Mouse (Mus musculus) gastrocnemius, postnatal 14 days (tissue): ENCODE results near the gene Ahcyl2. TPM values are rescaled to one million over a fixed set of nuclear protein-coding genes. Genes with fewer than 3 reads are reported as not detected.
A peak's percentile ranks its signal among the peaks of the same experiment; 100 is the strongest.

ENCODE experiments used
- DNase-seq: peaks from one replicate; pipeline ENCODE4 v3.0.0; 2021; ENCODE audit warnings: mixed read lengths
- intact Hi-C: fragments of 180-260 bp; cut with DNase I; formaldehyde crosslinking; loops from one replicate; pipeline ENCODE4 v1.15.1; 2025; ENCODE audit warnings: low total_unique reads
- total RNA-seq, 2 experiments: library from RNA; stranded (reverse); gene quantifications; 2 replicates each; pipeline ENCODE4 v1.2.3; 2021

Gene Ahcyl2
- total RNA-seq, 2 experiments from 2014 or later = 9.5 to 10.9 TPM

DNA sequence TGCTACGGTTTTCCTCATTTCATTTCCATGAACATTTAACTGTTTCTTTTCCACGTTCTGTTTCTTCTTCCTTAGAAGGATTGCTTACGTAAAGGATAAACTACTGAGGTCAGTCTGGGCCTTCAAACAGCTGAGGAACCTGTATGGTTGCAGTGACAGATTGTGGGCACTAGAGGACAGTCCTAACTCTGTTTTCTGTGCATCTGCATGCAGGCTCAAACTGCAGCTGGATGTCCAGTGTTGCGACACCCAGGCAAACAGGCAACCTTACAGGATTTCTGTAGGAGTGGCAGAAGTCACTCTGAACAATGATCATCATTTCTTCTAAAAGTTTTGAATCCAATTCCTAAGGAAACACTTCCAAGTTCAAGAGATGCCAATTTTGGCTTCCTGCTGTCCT lies 5.3 kb upstream of the Ahcyl2 start:
- intact Hi-C loops = loop anchor here (5.0 kb wide), 1 partner anchor 55 kb away; no protein-coding TSS in a partner anchor
- DNase-seq = no peak

DNA sequence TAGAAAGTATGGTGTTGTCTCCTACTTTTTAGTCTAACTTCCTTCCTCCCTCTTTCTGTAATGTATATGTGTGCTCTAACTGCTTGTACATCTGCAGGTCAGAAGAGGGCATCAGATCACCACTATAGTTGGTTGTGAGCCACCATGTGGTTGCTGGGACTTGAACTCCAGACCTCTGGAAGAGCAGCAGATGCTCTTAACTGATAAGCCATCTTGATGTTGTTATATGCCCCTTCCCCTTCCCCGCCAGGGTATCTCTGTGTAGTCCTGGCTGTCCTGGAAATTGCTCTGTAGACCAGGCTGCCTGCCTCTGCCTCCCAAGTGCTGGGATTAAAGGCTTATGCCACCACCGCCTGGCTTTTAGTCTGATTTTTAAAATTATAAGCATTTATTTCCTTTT lies 937 bp upstream of the Ahcyl2 start:
- intact Hi-C loops = no loop called here
- no peak for DNase-seq

DNA sequence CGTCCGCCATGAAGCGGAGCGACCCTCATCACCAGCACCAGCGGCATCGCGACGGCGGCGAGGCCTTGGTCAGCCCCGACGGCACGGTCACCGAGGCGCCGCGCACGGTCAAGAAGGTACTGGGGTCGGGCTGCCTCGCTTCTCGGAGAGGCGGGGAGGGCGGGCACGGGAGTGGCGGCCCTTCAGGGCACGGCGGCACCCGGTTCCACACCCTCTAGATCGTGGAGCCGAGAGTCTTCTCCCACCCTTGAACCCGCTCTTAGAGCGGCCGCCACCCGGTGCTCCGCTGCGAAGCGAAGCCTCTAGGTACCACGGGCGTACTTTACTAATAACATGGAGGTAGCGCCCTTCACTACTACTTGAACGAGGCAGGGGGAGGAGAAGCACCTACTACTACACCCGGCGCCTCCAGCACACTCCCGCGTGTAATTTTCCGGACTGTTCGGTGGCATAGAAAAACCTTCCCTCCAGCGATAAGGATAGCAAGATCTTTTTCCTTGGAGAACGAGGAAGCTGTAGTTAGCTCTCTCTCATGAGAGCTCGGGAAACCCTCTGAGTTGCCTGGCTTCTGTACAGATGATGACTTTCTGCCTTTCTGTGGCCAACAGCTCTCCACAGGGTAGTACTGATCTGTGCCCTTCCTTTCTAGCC lies 1.1 kb downstream of the Ahcyl2 start:
- intact Hi-C loops = no loop called here
- peak; percentile 18 for DNase-seq

DNA sequence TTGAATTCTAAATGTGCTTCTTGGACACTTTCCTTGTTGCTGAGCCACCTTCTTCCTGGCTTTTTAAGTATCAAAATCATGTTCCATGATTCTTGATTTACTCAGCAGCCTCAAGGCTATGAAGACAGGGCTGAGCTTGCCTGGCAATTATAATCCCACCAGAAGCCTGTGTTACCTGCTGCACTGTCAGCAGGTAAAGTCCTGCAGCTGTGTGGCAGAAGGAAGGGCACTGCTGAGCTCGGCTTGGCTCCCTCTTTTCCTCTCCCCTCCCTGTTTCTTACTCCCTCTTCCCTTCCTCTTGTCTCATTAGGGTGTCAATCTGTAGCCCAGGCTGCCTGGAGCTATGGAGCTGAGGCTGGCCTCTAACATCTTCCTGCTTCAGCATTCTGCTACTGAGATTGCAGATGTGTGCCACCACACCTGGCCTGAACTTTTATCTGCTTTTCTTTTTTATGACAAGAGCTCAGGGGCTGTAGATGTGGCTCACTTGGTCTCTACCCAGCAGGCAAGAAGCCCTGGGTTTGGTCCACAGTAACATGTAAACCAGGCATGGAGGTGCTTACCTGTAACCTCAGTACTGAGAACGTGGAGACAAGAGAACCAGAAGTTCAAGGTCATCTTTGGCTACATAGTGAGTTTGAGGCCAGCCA lies 3.0 kb downstream of the Ahcyl2 start:
- intact Hi-C loops = no loop called here

DNA sequence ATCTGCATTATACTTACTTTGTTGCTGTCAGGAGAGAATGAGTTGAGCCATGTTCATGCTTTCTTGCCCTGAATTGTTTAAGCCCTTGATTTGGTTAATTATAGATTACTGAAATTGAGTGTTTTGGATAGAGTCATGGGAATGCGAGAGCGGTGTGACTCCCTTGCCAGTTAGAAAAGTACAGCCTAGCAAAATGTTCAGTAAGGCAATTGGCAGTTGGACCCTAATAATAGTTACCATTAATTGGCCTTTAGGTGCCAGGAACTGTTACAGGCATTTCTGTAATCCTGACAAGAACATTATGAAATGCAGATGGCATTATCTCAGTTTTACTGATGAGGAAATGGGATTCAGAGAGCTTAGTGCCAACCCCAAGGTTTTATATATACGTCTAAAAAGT lies 4.4 kb downstream of the Ahcyl2 start:
- no peak for DNase-seq
- intact Hi-C loops = no loop called here

More for the DNA sequence above, 3.0 kb downstream of the Ahcyl2 start:
- no peak for DNase-seq

DNA sequence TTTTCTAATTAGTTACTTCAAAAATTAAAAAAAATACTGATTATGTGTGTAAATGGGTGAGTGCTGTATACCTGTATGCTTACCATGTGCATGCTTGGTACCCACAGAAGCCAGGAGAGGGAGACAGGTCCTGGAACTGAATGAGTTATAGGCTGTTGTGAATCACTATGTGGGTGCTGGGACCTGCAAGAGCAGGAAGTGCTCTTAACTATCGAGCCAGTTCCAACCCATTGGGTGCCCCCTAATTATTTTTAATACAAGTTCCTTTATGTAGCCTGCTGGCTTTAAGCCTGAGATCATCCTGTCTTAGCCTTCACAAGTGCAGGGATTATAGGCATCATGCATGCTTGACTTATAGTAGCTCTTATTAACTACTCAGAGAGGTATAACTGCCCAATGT lies 6.3 kb downstream of the Ahcyl2 start:
- no peak for DNase-seq
- intact Hi-C loops = no loop called here

DNA sequence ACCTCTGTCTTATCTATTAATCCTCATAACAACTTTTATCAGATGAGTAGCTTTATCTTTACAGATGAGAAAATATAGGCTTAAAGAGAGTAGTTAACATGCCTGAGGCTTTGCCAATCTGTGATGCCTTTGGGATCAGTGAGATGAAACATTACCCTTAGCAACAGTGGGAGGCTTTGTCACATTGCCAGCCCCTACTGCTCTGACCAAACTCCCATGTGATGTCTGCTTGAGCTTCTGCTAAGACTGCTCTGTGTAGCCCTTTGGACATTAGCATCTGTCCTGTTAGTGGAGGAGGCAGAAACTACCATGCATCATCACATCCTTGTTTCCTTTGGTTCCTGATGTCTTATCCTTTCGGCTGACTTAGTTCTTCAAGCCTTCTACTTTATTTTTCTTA lies 7.8 kb downstream of the Ahcyl2 start:
- intact Hi-C loops = no loop called here
- no peak for DNase-seq

DNA sequence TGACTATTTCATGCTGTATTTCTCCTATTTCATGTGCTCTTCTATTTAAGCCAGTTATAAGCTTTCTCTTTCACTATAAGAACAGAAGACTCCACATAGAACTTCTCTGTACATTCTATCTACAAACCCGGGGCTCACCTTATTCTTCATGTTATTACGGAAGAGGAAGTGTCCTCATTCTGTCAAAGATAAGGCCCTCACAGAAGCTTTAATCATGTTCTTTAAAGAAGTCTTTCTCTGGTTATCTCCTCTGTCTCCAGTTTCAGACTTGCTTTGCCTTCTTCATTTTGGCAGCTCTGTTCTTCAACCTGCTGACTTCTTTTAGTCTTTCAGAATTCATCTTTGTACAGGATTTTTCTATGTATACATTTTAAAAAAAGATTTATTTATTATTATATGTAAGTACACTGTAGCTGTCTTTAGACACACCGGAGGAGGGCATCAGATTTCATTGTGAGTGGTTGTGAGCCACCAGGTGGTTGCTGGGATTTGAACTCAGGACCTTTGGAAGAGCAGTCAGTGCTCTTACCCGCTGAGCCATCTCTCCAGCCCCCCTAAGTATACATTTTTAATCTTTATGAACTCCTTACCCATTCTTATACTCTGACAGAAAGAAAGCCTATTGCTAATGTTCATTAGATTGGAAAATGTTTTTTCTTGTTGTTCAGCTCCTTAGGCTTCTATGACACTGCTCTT lies 8.9 kb downstream of the Ahcyl2 start:
- intact Hi-C loops = no loop called here

DNA sequence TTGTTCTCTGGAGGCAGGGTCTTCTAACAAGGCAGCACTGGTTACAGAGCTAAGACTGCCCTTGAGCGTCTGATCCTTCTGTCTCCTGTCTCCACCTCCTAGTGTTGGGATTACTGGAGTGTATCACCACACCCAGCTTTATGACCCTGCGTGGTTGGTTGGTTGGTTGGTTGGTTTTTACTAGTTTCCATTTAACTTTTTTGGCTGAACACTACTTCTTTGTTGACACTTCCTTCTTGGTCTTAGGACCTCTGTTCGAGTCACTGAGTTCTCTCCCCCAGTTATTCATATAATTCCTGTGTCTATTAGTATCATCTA lies 9.4 kb downstream of the Ahcyl2 start:
- intact Hi-C loops = no loop called here
- no peak for DNase-seq

More for the DNA sequence above, 8.9 kb downstream of the Ahcyl2 start:
- no peak for DNase-seq

DNA sequence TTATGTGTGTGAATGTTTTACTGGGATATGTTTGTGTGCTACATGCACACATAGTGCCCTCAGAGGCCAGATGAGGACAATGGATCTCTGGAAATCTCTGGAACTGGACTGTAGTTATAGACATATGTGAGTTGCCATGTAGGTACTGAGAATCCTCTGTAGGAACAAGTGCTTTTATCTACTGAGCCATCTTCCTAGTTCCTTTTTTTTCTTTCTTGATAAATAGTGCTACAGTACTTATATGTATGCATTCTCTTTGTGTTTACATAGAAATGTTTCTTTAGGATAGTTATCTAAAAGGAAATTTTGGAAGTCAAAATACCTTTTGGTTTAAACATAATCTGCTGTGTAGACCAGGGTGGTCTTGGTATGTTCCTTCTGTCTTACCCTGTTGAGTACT lies 12.3 kb downstream of the Ahcyl2 start:
- intact Hi-C loops = no loop called here

DNA sequence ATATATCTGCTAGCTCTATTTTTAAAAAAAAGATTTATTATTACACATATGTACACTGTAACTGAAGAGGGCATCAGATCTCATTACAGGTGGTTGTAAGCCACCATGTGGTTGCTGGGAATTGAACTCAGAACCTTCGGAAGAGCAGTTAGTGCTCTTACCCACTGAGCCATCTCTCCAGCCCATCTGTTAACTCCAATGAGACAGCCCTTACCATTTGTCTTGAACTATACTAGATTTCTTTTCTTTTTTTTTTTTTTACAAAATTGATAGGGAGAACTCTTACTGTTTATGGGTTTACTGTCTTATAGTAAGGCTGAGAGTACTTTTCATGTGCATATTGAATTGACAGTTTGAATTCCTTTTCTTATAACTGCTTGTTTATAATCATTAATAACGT lies 12.8 kb downstream of the Ahcyl2 start:
- intact Hi-C loops = no loop called here

More for the DNA sequence above, 12.3 kb downstream of the Ahcyl2 start:
- DNase-seq = no peak

DNA sequence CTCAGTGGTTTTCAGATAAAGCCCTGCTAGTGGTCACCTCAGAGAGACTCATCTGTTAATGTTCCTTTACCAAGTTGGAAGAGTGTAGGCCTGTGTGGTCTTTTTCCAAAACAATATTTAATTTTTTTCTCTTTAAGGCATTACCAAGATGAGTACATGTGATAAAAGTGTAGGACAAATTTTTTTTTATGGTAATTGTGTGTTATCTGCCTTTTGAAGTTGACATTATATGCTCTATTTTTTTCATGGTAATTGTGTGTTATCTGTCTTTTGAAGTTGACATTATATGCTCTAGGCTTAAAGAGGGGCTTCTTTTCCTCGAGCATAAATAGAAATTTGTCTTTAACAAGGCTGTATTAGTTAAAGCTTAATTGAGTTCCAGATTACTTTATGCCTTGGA lies 14.4 kb downstream of the Ahcyl2 start:
- no peak for DNase-seq
- intact Hi-C loops = no loop called here

More for the DNA sequence above, 12.8 kb downstream of the Ahcyl2 start:
- DNase-seq = no peak

DNA sequence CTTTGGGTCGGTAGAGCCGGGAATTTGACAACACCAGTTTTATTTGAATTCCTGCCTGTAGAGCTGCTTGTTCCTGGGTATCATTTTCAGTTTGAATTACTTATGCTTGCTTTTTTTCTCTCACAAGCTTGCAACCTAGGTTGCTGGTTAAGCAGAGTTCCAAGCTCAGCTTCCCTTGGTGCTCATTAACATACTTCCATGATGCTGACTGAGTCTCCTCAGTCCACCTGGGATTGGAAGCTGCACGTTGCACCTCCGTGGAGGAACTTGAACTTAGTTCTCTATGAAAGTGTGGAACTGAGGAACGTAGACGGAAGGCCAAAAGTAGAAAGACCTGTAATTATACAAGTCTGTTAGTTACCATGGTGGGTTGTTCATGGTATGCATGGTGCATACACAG lies 16.1 kb downstream of the Ahcyl2 start:
- no peak for DNase-seq
- intact Hi-C loops = no loop called here

DNA sequence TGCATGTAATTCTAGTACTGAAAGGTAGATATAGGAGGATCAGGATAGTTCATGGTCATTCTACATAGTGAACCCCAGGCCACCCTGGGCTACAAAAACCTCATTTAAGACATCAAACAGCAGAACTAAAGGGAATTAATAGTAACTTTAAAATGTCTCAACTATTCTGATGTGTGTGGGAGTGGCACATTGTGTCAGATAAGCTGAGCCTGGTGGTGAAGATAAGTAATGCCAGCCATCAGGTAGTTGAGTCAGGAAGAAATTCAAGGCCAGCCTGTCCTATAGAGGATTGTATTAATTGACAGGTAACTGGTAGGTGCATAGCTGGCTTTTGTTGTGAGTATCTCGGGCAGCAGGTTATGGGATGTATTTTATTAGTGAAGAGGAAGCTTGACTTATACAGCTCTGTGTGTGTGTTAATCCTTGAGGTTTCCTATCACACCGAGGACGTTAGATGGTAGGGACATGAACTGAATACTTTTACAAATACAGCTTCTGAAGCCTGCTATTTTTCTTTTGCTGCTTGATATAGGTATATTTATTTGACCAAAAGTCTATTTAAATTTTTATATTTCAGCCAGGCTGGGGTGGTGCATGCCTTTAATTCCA lies 16.7 kb downstream of the Ahcyl2 start:
- DNase-seq = no peak
- intact Hi-C loops = no loop called here

DNA sequence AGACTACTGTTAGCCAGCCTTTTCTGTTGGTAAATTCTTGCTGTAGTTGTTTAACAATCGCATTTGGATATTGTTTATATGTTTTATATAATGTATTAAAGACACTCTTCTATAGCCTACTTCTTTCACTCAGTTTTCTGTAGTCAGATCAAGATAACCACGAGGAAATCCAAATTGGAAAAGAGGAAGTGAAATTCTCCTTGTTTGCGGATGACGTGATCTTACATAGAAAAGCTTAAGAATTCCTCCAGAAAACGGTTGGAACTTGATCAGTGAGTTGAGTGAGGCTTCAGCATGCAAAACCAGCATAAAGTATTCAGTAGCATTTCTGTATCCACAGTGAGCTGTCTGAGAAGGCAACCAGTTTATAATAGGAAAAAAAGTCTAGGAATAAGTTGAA lies 17.9 kb downstream of the Ahcyl2 start:
- DNase-seq = no peak
- intact Hi-C loops = no loop called here

DNA sequence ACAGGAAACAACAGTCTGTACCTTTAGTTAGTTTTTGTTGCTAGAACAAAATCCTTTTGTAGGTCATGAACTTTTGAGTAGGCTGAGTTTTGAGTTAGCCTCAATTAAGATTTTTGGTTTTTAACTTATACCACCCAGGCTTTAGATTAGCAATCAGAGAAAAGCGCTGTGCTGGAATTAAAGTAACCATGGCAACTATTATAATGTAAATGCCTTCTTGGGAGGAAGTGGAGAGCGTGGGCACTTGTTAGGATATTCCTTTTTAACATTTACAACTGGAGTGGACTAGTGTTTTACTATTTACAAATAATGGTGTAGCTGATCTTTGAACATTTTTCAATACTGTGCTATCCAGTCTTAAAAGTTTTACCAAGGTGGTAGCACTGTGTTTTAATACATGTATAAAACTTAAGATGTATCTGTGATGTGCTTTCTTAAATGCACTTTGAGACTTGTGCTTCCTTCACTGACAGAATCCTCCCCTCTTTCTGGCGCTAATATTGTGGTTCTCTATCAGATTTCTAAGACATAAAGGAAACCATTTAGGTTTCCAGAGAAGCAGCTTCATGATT lies 21.1 kb downstream of the Ahcyl2 start:
- intact Hi-C loops = no loop called here
- no peak for DNase-seq

DNA sequence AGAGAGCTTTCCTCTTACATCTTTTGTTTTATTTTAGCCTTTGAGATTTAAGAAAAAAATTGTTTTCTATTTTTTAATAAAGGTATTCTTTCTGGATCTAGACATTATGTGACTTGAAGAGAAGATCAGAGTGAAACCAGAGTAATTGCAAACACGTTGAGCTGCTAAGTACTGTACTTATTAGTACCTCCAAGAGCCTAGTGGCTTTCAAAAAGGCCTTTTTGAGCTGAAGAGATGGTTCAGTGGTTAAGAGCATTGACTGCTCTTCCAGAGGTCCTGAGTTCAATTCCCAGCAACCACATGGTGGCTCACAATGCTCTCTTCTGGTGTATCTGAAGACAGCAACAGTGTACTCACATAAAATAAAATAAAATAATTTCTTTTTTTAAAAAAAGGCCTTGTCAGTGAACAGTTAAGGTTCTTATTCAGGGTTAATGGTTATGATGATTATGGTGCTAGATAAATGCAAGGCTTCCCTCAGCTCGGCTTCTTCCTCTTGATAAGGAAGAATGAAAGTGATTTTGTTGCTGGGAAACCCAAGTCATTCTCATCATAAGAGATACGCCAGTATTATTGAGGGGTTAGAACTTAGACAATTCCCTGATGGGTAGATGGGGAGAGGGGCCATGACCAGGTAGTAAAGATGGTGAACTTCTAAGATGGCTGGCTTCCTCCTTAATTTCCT lies 22.3 kb downstream of the Ahcyl2 start:
- intact Hi-C loops = no loop called here
- no peak for DNase-seq

DNA sequence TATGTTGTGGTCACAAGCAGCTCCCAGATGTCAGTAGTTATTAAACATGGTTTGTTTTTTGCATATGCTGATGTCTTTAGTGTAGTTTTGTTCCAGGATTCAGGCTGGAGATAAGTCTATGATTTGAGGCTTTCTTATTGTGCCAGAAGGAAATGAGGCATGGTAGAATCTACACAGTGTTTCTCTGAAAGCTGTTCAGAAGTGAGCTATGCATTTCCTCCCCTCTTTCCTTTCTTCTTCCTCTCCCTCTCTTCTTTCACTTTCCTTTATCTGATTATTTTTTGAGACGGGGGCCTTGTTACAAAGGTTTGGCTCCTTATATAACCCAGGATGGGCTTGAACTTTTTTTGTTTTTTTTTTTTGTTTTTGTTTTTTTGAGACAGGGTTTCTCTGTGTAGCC lies 25.7 kb downstream of the Ahcyl2 start:
- intact Hi-C loops = no loop called here
- no peak for DNase-seq

DNA sequence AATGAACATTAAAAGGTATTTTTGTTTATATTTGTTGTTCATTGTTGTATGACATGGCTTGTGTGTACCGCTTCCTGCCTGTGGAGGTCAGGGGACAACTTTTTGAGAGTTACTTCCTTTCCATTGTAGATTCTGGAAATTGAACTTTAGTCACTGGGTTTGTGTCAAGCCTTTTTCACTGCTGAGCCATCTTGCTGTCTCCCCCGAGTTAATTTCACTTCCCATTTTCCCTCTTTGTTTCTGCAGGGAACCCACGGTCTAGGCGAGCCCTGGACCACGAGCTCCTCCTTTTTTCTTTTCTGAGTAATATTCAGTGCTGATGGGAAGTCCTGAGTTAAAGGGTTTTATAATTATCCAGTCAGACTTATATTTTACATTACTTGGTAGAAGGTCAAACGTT lies 26.8 kb downstream of the Ahcyl2 start:
- intact Hi-C loops = no loop called here
- no peak for DNase-seq

DNA sequence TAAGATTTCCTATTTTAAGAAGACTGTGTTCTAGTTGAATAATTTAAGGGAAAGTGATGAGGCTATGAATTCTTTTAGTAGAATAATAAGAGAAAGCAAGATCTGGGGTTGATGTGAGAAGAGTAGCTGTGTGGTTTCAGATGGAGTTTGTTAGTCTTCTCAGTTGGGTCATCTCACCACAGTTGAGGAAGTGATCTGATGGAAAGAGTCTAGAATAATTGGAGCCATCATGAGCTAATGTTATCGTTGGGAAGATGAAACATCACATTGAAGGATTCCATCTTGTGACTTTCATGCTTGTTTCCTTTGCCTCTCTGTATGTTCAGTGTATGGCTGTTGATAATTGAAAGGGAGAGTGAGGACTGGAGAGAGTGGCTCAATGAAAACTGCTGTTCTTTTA lies 35.2 kb downstream of the Ahcyl2 start:
- DNase-seq = no peak
- intact Hi-C loops = no loop called here
